Mouse (Mus musculus): ENCODE data around the gene Defb9.
"Not testable (repeated sequence)": the region's sequence is repeated elsewhere in the genome, so short reads cannot be mapped to it uniquely, and the experiment has no call there.

The Defb9 gene

DNA sequence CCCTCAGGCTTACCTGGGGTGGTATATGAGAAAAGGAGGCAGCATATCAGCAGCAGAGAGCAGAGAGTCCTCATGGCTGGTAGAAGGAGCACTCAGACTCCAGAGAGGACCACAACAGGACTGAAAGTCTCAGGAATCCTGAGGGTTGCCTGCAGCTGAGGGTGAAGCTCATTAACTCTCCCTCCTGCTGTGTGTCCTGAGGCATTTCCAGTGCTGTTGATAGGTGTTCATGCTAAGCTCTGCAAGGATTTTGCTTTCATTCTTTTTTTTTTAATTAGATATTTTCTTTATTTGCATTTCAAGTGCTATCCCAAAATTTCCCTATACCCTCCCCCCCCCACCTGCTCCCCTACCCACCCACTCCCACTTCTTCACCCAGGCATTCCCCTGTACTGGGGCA, at the start of gene Defb9:
TSS of gene Defb9 (minus strand) at position 101 of the 400 bp plus-strand sequence.
- not testable (repeated sequence) for DNase-seq

DNA sequence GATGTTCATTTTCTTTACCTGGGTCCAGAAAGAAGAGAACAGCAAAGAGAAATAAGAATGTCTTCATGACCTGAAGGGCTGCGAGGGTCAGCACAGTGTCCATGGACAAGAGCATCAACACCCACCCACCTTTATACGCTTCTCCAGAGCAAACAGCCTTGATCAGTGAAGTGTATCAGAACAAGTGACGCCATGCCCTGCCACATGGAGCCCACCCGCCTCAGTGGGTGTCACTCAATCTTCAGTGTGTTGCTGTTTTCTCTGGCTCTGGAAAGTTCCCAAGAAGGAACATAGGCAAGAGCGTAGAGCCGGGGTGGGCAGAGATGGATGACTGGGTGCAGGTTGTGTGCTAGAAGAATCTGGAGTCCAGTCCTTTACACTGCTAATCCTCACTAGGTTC, 47.4 kb upstream of the Defb9 start, which contains the start of gene Defb15:
TSS of gene Defb15 (minus strand) at position 101 of the 400 bp plus-strand sequence.
- no peak for DNase-seq

DNA sequence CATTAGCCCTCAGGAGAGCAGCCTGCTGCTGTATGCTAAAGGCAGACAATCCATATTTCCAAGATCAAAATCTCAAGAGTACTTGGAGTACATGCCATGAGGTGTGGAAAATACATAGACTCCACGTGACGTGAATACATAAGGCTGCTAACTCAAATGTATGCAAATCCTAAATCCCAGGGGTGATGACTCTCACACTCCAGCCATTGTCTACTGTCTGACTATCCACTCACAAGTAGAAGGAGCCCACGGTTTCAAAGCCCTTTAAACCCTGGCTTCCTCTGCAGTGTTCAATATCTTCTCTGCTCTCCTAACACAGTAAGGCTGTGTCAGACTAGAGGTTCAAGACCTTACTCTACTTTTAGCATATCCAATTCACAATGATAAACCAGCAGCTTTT, 45.5 kb upstream of the Defb9 start:
- not testable (repeated sequence) for DNase-seq

DNA sequence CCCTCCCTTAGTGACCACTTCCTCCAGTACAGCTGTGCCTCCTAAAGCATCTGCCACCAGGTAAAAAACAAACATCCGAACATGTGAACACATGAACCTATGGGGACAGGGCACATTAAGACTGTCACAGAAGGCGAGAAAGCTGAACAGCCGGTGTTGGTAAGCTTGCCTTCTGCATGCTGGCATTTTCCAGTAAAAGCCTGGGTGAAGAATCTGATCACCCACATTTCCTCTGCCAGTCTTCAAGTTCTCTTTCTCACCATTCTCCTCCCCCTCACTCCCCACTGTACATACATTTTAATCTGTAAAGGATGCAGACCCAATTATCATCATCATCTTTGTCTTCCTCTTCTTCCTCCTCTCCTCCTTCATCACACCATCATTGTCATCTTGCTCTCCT, 30.4 kb upstream of the Defb9 start:
- no peak for DNase-seq

DNA sequence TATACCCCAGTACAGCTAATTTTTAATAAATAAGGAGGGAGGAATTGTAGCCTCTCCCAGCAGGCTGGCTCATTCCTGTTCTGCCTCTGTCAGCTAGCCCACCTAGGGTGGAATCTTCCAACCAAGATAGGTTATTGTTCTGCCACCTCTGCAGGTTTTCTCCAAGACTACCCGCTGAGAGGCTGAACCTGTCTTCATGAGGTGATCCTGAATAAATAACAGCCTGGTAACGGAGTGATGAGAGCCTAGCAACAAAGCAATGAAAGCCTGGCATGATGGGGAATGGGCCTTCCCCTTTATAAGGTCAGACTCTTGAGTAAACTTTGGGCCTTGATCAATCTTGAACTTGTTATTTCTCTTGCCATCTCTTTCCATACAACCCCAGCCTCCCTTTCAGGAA, 27.3 kb upstream of the Defb9 start:
- no peak for DNase-seq

DNA sequence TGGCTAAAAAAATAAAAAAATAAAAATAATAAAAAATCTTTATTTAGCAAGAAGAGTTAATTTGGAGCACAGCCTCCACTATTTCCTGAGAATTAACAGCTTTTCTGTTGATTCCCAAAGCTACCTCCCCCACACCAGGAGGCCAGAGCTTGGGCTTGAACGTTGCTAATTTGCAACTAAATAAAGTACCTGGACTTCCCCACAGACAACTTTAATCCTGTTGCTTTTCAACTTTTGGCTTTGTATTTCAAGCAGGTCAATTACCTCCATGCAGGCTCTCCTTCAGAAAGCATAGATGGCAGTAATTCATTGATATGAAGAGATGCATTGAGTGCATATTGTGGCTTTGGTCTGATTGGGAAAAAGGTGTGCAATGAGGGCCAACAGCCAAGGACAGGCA, 26.7 kb upstream of the Defb9 start:
- DNase-seq, result no peak

DNA sequence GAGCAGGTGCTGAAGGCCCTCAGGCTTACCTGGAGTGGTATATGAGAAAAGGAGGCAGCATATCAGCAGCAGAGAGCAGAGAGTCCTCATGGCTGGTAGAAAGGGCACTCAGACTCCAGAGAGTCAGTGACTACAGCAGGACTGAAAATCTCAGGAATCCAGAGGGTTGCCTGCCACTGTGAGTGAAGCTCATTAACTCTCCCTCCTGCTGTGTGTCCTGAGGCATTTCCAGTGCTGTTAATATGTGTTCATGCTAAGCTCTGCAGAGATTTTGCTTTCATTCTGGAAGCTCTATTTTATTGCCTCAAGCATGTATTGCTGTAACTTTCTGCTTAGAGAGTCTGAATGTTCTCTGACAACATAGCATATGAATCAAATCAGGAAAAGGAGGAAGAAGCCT, 21.1 kb upstream of the Defb9 start, which contains the start of gene Defb11:
TSS of gene Defb11 (minus strand) at position 123 of the 400 bp plus-strand sequence.
- not testable (repeated sequence) for DNase-seq

DNA sequence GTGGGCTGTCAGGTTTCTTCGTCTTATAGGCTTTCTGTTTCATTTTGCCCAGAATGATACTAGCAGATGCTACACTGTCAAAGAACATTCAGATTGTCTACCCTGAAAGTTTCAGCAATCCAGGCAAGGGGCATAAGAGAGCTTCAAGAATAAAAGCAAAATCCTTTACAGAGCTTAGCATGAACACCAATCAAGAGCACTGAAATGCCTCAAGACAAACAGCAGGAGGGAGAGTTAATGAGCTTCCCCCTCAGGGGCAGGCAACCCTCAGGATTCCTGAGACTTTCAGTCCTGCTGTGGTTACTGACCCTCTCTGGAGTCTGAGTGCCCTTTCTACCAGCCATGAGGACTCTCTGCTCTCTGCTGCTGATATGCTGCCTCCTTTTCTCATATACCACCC, 26.6 kb downstream of the Defb9 start, which contains the start of gene Defb10:
TSS of gene Defb10 (plus strand) at position 316 of the 400 bp plus-strand sequence.
- DNase-seq, result not testable (repeated sequence)

Measured in liver (tissue).